Mouse (Mus musculus) limb, embryonic 10.5 days (tissue): ENCODE measurements at regions not wholly inside any gene's neighbourhood (a gene's known extent, or its start where the extent isn't known, plus 50 kb on each side); places are given as distances from the start of the nearest gene placed in this dataset.
"Not testable (repeated sequence)": the region's sequence is repeated elsewhere in the genome, so short reads cannot be mapped to it uniquely, and the experiment has no call there.

Experiments used
- DNase-seq: peaks from one replicate; pipeline ENCODE4 v3.0.0-alpha.2; 2017; ENCODE audit warnings: low spot score
- H3K27ac ChIP-seq: fragments of 300-500 bp; sonication (generic); 2 replicates; pipeline ENCODE4 v1.5.1; 2016; ENCODE audit warnings: mild to moderate bottlenecking
- H3K27me3 ChIP-seq: fragments of 300-500 bp; sonication (generic); 2 replicates; pipeline ENCODE4 v1.6.1; 2016; ENCODE audit warnings: low read depth, mild to moderate bottlenecking; ENCODE audit not compliant: poor library complexity, severe bottlenecking
- H3K36me3 ChIP-seq: fragments of 300-500 bp; sonication (generic); 2 replicates; pipeline ENCODE4 v1.6.1; 2016; ENCODE audit warnings: mild to moderate bottlenecking, moderate library complexity
- H3K4me1 ChIP-seq: fragments of 300-500 bp; sonication (generic); 2 replicates; pipeline ENCODE4 v1.6.1; 2016
- H3K4me3 ChIP-seq: fragments of 300-500 bp; sonication (generic); 2 replicates; pipeline ENCODE4 v1.5.1; 2016; ENCODE audit warnings: mild to moderate bottlenecking, moderate library complexity
- H3K9me3 ChIP-seq: fragments of 300-500 bp; sonication (generic); replicated peaks from 2 replicates; pipeline ENCODE4 v1.6.1; 2016; ENCODE audit warnings: mild to moderate bottlenecking
- WGBS: fragments of 180-500 bp; shearing (Covaris S2); methylation state at CpG from one replicate; pipeline ENCODE4 v1.1.7; 2016; 5-methylcytosine and 5-hydroxymethylcytosine counted together

- Histone ChIP-seq H3K36me3 (no peaks in the 10 kb centered on the region), H3K4me3 (no peak overlapping the region), H3K9me3 (no peaks in the 10 kb centered on the region), H3K27ac (no peak overlapping the region), H3K4me1 (no peaks in the 10 kb centered on the region), H3K27me3 (no peaks in the 10 kb centered on the region)
- no peak for DNase-seq
These were observed 174.4 kb downstream of the St8sia4 start for GRCm38 (mm10) chr1:95493004-95493403.

GRCm38 (mm10) chr1:95500671-95501070 lies 166.7 kb downstream of the St8sia4 start:
- not testable (repeated sequence) for DNase-seq, H3K36me3 ChIP-seq, H3K27ac ChIP-seq, H3K4me1 ChIP-seq, H3K27me3 ChIP-seq, H3K4me3 ChIP-seq, H3K9me3 ChIP-seq

GRCm38 (mm10) chr1:95508718-95509117 lies 158.7 kb downstream of the St8sia4 start:
- no peaks in the 10 kb centered on the region for H3K36me3 ChIP-seq
- no peaks in the 10 kb centered on the region for H3K4me1 ChIP-seq
- H3K4me3 ChIP-seq = no peak overlapping the region
- no peak overlapping the region for H3K27ac ChIP-seq
- no peaks in the 10 kb centered on the region for H3K9me3 ChIP-seq
- 92% methylated on average over 2 of the region's 2 CpGs for WGBS
- no peaks in the 10 kb centered on the region for H3K27me3 ChIP-seq
- DNase-seq = no peak

GRCm38 (mm10) chr1:95528726-95529125 lies 138.6 kb downstream of the St8sia4 start:
- Histone ChIP-seq H3K4me1 (no peaks in the 10 kb centered on the region), H3K36me3 (no peaks in the 10 kb centered on the region), H3K9me3 (no peaks in the 10 kb centered on the region), H3K27ac (no peak overlapping the region), H3K27me3 (no peaks in the 10 kb centered on the region), H3K4me3 (no peak overlapping the region)
- DNase-seq = no peak
- WGBS = 81% methylated on average over 4 of the region's 4 CpGs

- Histone ChIP-seq H3K27me3 (no peaks in the 10 kb centered on the region), H3K4me1 (no peaks in the 10 kb centered on the region), H3K36me3 (no peaks in the 10 kb centered on the region), H3K27ac (no peak overlapping the region), H3K4me3 (no peak overlapping the region), H3K9me3 (no peaks in the 10 kb centered on the region)
- 88% methylated on average over 3 of the region's 3 CpGs for WGBS
- no peak for DNase-seq
These were observed 136.4 kb downstream of the St8sia4 start for GRCm38 (mm10) chr1:95531017-95531416.
